Mouse (Mus musculus): ENCODE measurements at regions not wholly inside any gene's neighbourhood (a gene's known extent, or its start where the extent isn't known, plus 50 kb on each side); places are given as distances from the start of the nearest gene placed in this dataset.
A peak's percentile ranks its signal among the peaks of the same experiment; 100 is the strongest.

DNA sequence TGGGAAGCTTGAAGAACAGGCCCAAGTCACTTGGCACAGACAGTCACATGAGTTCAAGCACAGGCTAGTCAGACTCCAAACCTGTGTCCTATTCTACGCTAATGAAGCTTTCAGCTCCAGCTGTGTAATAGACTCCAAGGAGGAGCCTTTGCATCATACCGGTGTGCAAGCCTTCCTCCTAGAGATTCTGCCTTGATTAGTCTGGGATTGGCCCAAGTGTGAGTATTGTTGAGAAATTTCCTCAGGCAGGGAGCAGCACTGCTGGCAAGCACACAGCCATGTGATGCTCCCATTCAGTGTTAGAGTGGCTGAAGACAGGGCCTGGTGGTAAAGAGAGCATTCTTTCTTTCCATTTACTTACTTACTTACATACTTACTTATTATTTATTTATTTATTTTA is 171.5 kb upstream of the Lrig3 start:
- WGBS: 94% methylated on average over 2 of the region's 2 CpGs
- no peaks in the 10 kb centered on the region for H3K36me3 ChIP-seq (ENCODE audit: control insufficient read depth, insufficient read depth, low read length)
- H3K4me3 ChIP-seq (ENCODE audit: low read depth, low read length): no peak overlapping the region
- no peaks in the 10 kb centered on the region for H3K9me3 ChIP-seq (ENCODE audit: control insufficient read depth, low read length)
- ATAC-seq (ENCODE audit: low FRiP score): no peak; the same call in 1 of the 2 replicates
- no peak overlapping the region for H3K9ac ChIP-seq (ENCODE audit: low read length)
- H3K4me1 ChIP-seq (ENCODE audit: control insufficient read depth, insufficient read depth, low read length): no peaks in the 10 kb centered on the region
- H3K4me2 ChIP-seq: no peak overlapping the region
- no peak for DNase-seq (ENCODE audit: low spot score, missing footprints)
- no peak overlapping the region for H3K27ac ChIP-seq (ENCODE audit: low read depth, low read length)
- H3K27me3 ChIP-seq (ENCODE audit: control insufficient read depth, insufficient read depth, low read length): no peaks in the 10 kb centered on the region

DNA sequence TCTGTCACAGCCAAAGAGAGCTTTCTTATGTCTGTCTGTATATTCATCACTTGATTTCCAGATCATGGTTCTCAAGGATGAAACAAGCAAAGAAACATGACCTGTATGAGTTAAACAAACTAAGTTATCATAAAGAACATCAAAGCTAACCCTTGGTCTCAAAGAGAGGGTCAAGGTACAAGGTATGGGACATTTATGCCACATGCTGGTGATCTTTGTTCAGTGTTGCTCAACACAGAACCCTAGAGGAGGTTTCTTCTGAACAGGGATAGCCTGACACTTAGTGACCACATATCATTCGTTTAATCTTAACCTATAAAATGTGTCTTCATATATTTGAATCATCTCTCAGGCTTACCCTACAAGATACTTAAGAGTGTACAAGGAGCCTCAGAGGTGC is 170.6 kb upstream of the Lrig3 start:
- 94% methylated on average over 1 of the region's 1 CpGs for WGBS
- DNase-seq (ENCODE audit: low spot score, missing footprints) (peak; percentile 28), ATAC-seq (ENCODE audit: low FRiP score) (no peak)

DNA sequence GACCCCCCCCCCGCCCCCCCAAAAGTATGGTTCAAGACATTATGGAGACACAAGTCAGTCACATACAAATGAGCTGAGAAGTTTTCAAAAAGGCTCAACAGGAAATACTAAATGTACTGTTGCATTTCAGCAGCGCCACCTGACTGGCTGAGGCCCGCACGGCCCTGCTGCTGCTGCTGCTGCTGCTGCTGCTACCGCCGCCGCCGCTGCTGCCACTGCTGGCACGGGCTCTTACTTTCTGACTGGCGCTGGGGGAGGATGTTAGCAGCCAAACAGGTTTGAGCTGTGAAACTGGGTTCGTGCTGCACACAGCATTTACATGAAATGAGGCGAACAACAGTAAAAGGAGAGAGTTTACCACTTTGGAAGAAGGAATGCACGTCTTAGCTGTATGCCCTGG is 167.3 kb upstream of the Lrig3 start:
- no peaks in the 10 kb centered on the region for H3K36me3 ChIP-seq (ENCODE audit: control insufficient read depth, insufficient read depth, low read length)
- no peaks in the 10 kb centered on the region for H3K9me3 ChIP-seq (ENCODE audit: control insufficient read depth, low read length)
- WGBS: 21% methylated on average over 13 of the region's 13 CpGs
- H3K4me3 ChIP-seq (ENCODE audit: low read depth, low read length): no peak overlapping the region
- no peaks in the 10 kb centered on the region for H3K27me3 ChIP-seq (ENCODE audit: control insufficient read depth, insufficient read depth, low read length)
- H3K4me2 ChIP-seq: no peak overlapping the region
- ATAC-seq (ENCODE audit: low FRiP score): peak; percentile 59
- H3K9ac ChIP-seq (ENCODE audit: low read length): no peak overlapping the region
- H3K4me1 ChIP-seq (ENCODE audit: control insufficient read depth, insufficient read depth, low read length): 0 out of 2 replicates have a peak, but pooled peaks cover 3% of the 10 kb centered on the region
- peak; percentile 87 for DNase-seq (ENCODE audit: low spot score, missing footprints)
- H3K27ac ChIP-seq (ENCODE audit: low read depth, low read length): no peak overlapping the region

More for the DNA sequence above, 170.6 kb upstream of the Lrig3 start:
- Histone ChIP-seq H3K4me1 (ENCODE audit: control insufficient read depth, insufficient read depth, low read length) (no peaks in the 10 kb centered on the region), H3K27me3 (ENCODE audit: control insufficient read depth, insufficient read depth, low read length) (no peaks in the 10 kb centered on the region), H3K9ac (ENCODE audit: low read length) (no peak overlapping the region), H3K27ac (ENCODE audit: low read depth, low read length) (no peak overlapping the region), H3K4me3 (ENCODE audit: low read depth, low read length) (no peak overlapping the region), H3K36me3 (ENCODE audit: control insufficient read depth, insufficient read depth, low read length) (no peaks in the 10 kb centered on the region), H3K4me2 (no peak overlapping the region), H3K9me3 (ENCODE audit: control insufficient read depth, low read length) (no peaks in the 10 kb centered on the region)

DNA sequence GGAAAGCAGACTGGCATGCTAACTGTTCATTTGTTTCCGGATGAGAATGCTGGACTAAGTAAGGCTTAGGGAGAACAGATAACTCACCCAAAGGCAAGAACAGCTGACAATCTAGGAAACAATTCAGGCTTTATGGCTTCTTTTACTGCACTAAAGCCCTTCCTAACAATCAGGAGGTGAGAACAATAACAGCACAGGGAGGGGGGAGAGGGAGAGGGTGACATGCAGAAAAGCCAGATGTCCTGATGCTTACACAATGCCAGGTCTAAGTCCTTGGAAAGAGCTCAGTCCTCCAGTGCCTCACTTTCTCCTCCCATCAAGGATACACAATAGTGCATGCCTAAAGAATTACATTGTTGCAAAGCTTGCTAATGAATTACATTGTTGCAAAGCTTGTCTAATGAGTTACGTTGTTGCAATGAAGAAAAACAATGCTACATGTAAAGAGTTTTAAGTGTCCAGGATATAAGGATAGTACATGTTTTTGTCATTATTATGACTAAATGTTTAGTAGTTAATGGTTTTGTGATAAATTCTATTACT is 165.3 kb upstream of the Lrig3 start:
- H3K27ac ChIP-seq (ENCODE audit: low read depth, low read length): no peak overlapping the region
- H3K4me1 ChIP-seq (ENCODE audit: control insufficient read depth, insufficient read depth, low read length): 0 out of 2 replicates have a peak, but pooled peaks cover 3% of the 10 kb centered on the region
- ATAC-seq (ENCODE audit: low FRiP score) (peak; percentile 63; the same call in 1 of the 2 replicates), DNase-seq (ENCODE audit: low spot score, missing footprints) (peak; percentile 89)
- no peaks in the 10 kb centered on the region for H3K27me3 ChIP-seq (ENCODE audit: control insufficient read depth, insufficient read depth, low read length)
- no peaks in the 10 kb centered on the region for H3K9me3 ChIP-seq (ENCODE audit: control insufficient read depth, low read length)
- H3K9ac ChIP-seq (ENCODE audit: low read length): no peak overlapping the region
- no peak overlapping the region for H3K4me3 ChIP-seq (ENCODE audit: low read depth, low read length)
- H3K4me2 ChIP-seq: no peak overlapping the region
- 38% methylated on average over 2 of the region's 2 CpGs for WGBS
- no peaks in the 10 kb centered on the region for H3K36me3 ChIP-seq (ENCODE audit: control insufficient read depth, insufficient read depth, low read length)

DNA sequence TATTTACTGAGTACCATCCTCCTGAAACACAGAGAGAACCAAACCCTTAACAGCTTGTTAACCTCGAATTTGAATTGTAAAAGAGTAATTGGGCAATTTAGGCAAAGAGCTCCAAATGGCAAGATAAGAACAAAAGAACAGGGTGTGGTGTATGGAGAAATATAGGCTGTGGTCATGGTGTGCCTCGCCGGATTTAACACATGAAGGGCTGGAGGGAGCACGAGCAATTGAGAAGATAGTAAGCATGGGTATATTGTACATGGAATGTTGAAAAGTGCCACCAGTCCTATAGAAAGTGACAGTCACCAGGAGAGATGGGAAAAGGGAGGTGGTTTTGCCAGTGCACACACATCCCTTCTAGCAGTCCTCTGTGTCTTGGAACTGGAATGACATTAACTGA is 164.5 kb upstream of the Lrig3 start:
- Histone ChIP-seq H3K4me2 (no peak overlapping the region), H3K9me3 (ENCODE audit: control insufficient read depth, low read length) (no peaks in the 10 kb centered on the region), H3K9ac (ENCODE audit: low read length) (no peak overlapping the region), H3K4me1 (ENCODE audit: control insufficient read depth, insufficient read depth, low read length) (0 out of 2 replicates have a peak, but pooled peaks cover 3% of the 10 kb centered on the region), H3K36me3 (ENCODE audit: control insufficient read depth, insufficient read depth, low read length) (no peaks in the 10 kb centered on the region), H3K4me3 (ENCODE audit: low read depth, low read length) (no peak overlapping the region), H3K27ac (ENCODE audit: low read depth, low read length) (no peak overlapping the region), H3K27me3 (ENCODE audit: control insufficient read depth, insufficient read depth, low read length) (no peaks in the 10 kb centered on the region)
- no peak for DNase-seq (ENCODE audit: low spot score, missing footprints)
- WGBS: 68% methylated on average over 4 of the region's 4 CpGs
- no peak for ATAC-seq (ENCODE audit: low FRiP score)

DNA sequence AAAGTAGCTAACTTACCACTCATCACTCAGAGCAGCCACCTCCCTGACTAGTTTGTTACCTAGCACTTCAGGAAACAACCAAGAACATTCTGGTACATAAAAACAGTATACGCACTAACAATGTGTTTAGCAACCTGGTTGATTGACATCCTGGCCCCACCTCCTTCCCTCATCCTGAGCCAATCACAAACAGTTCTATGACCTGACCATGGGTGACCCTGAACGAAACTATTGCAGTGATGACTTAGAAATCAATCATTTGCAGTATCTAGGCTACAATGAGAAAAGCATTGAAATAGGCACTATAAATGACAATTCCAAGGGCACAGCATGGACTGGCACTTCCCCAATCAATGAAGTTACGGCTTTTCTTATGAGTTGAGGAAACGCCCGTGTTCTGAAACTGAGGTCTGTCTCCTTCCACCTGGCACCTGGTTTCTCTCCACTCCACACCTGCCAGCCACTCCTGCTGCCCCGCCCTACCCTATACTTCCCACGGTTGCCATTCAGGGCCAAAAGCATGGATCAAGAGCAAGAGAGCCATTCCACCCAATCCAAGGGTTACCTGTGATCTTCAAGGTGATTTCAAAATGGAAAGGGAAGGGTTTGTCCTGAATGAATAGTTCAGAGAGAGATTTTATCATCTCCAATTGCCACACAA is 162.9 kb upstream of the Lrig3 start:
- ATAC-seq (ENCODE audit: low FRiP score) (no peak), DNase-seq (ENCODE audit: low spot score, missing footprints) (no peak)
- no peak overlapping the region for H3K27ac ChIP-seq (ENCODE audit: low read depth, low read length)
- H3K9ac ChIP-seq (ENCODE audit: low read length): no peak overlapping the region
- no peaks in the 10 kb centered on the region for H3K36me3 ChIP-seq (ENCODE audit: control insufficient read depth, insufficient read depth, low read length)
- H3K4me3 ChIP-seq (ENCODE audit: low read depth, low read length): no peak overlapping the region
- H3K27me3 ChIP-seq (ENCODE audit: control insufficient read depth, insufficient read depth, low read length): no peaks in the 10 kb centered on the region
- 93% methylated on average over 7 of the region's 7 CpGs for WGBS
- H3K9me3 ChIP-seq (ENCODE audit: control insufficient read depth, low read length): no peaks in the 10 kb centered on the region
- no peak overlapping the region for H3K4me2 ChIP-seq
- H3K4me1 ChIP-seq (ENCODE audit: control insufficient read depth, insufficient read depth, low read length): 0 out of 2 replicates have a peak, but pooled peaks cover 3% of the 10 kb centered on the region

DNA sequence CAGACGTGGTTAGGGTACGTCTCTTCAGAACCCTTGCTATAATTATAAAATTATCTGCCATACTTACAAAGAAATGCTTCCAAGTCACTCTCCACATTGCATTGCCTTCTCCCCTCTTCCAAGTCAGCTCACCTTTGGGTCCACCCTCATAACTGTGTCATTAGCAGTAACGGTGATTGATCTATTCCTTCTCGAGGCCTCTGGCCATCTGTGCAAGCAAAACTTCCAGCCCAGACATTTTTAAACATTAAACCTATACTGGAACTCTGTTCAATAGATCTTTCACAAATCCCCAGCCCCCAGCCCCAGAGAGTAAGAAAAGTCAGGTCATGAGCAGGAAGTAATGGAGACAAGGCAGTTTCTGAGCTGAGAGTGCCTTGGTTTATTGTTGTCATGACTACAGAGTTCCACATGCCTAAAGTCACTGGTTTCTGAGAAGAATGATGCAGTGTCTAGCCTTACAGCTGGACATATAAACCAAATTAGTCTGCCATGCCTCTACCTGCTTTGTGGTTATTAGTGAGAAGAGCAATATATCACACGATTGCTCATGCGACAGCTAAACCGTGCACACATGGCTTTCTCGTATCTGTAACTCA is 156.1 kb upstream of the Lrig3 start:
- WGBS: 89% methylated on average over 8 of the region's 8 CpGs
- peak; percentile 81 for DNase-seq (ENCODE audit: low spot score, missing footprints)
- H3K27me3 ChIP-seq (ENCODE audit: control insufficient read depth, insufficient read depth, low read length): no peaks in the 10 kb centered on the region
- no peak overlapping the region for H3K27ac ChIP-seq (ENCODE audit: low read depth, low read length)
- H3K4me2 ChIP-seq: no peak overlapping the region
- no peaks in the 10 kb centered on the region for H3K36me3 ChIP-seq (ENCODE audit: control insufficient read depth, insufficient read depth, low read length)
- ATAC-seq (ENCODE audit: low FRiP score): no peak
- no peaks in the 10 kb centered on the region for H3K4me1 ChIP-seq (ENCODE audit: control insufficient read depth, insufficient read depth, low read length)
- no peak overlapping the region for H3K4me3 ChIP-seq (ENCODE audit: low read depth, low read length)
- H3K9me3 ChIP-seq (ENCODE audit: control insufficient read depth, low read length): no peaks in the 10 kb centered on the region
- no peak overlapping the region for H3K9ac ChIP-seq (ENCODE audit: low read length)

DNA sequence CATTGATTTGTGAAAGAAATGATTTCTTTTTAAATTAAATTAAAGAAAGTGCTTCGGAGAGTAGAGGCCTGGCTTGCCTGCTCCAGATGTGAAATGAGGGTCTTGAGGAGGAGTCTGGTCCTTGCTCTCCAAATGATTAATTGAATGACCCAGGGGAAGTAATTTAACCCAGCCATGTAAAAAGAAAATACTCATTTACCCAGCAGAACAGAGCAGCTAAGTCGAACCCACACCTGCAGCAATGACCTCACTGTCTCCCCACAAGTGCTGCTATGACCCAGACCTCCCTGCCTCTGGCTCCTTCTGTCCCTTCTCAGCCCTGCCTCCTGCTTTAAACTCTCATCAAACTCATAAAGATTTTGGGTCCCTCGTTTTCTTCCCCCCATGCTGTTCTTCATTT is 155.4 kb upstream of the Lrig3 start:
- Histone ChIP-seq H3K9me3 (ENCODE audit: control insufficient read depth, low read length) (no peaks in the 10 kb centered on the region), H3K9ac (ENCODE audit: low read length) (no peak overlapping the region), H3K27ac (ENCODE audit: low read depth, low read length) (no peak overlapping the region), H3K27me3 (ENCODE audit: control insufficient read depth, insufficient read depth, low read length) (no peaks in the 10 kb centered on the region), H3K4me1 (ENCODE audit: control insufficient read depth, insufficient read depth, low read length) (no peaks in the 10 kb centered on the region), H3K4me3 (ENCODE audit: low read depth, low read length) (no peak overlapping the region), H3K36me3 (ENCODE audit: control insufficient read depth, insufficient read depth, low read length) (no peaks in the 10 kb centered on the region), H3K4me2 (no peak overlapping the region)
- DNase-seq (ENCODE audit: low spot score, missing footprints) (peak; percentile 53), ATAC-seq (ENCODE audit: low FRiP score) (no peak)
- WGBS: 65% methylated on average over 3 of the region's 3 CpGs

DNA sequence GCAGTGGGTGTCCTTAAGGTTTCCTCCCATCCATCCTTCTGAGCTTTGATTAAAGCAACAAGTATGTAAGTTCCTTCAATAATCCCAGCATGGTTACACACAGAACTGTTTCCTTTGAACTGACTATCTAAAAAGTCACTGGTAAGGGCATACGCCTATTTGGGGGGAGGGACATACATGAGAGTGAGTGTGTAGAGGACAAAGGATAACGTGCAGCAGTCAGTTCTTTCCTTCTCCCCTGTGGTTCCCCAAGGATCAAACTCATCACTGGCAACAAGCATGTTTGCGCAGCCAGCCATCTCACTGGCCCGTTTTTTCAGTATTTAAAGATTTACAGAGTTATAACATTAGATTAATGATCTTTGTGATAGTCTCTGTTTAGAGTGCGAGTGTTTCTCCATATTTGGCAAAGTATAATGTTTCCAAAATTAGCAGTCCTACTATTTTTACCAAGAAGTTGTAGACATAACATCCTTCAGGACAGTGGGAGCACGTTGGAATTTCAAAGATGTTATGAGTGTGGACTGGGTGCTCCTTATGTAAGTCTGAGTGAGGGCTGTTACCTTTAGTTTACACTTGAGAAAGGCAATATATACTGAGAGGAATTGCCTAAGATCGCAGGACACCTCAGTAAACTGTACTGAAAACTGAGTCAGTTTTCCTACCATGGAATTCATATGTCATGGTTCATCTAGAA is 151.6 kb upstream of the Lrig3 start:
- Histone ChIP-seq H3K9me3 (ENCODE audit: control insufficient read depth, low read length) (no peaks in the 10 kb centered on the region), H3K4me2 (no peak overlapping the region), H3K27me3 (ENCODE audit: control insufficient read depth, insufficient read depth, low read length) (no peaks in the 10 kb centered on the region), H3K36me3 (ENCODE audit: control insufficient read depth, insufficient read depth, low read length) (no peaks in the 10 kb centered on the region), H3K4me1 (ENCODE audit: control insufficient read depth, insufficient read depth, low read length) (no peaks in the 10 kb centered on the region), H3K4me3 (ENCODE audit: low read depth, low read length) (no peak overlapping the region), H3K9ac (ENCODE audit: low read length) (no peak overlapping the region), H3K27ac (ENCODE audit: low read depth, low read length) (no peak overlapping the region)
- ATAC-seq (ENCODE audit: low FRiP score) (no peak), DNase-seq (ENCODE audit: low spot score, missing footprints) (peak; percentile 72)
- WGBS: 81% methylated on average over 7 of the region's 7 CpGs

All from midbrain, embryonic 11.5 days (tissue).